Mouse (Mus musculus) brain, adult 2 months (tissue): ENCODE measurements at regions not wholly inside any gene's neighbourhood (a gene's known extent, or its start where the extent isn't known, plus 50 kb on each side); places are given as distances from the start of the nearest gene placed in this dataset.
A peak's percentile ranks its signal among the peaks of the same experiment; 100 is the strongest.

ENCODE experiments used
- DNase-seq: peaks from one replicate; pipeline ENCODE4 v3.0.0; 2011; ENCODE audit warnings: low read depth, low spot score

GRCm38 (mm10) chr10:83963232-83963760, 240.6 kb downstream of the 1500009L16Rik start:
- no peak for DNase-seq

DNA sequence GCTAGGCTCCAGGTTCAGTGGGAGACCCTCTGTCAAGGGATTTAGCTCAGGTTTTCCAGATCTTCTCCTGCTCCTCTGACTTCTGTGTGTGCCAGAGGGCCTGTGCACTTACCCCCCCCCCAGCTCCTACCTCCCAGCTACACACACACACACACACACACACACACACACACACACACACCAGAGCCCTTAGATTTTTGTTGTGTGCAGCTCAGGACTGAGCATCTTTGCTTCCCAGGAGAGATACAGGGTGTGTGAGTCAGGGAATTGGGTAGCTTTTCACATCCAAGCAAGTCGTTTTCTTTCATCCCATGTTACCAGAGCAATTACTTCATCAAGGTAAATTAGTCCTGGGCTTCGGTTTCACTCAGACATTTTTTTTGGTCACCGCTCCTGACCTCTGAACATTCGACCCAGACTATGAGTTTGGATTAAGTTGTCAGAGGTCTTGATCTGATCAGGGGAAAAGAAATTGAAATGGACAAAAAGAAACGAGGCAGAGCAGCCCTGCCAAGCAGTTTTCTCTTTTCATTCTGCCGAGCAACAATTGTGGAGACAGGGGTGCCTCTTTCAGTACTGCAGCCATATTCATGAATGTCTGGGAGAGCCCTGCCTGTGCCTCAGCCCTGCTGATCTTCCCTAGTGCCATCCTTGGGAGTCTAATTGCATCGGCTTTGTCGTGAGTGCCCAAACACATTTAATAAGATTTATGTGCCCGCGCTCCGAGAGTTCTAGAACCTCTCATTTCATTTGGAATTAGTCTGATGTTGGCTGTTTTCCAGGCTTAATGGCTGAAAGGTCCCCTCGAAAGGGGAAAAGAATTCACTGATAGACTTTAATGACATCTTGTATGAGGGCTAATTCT, 241.3 kb downstream of the 1500009L16Rik start:
- DNase-seq: no peak

- DNase-seq: no peak
Observed at GRCm38 (mm10) chr10:83964838-83965237, 242.2 kb downstream of the 1500009L16Rik start.

DNA sequence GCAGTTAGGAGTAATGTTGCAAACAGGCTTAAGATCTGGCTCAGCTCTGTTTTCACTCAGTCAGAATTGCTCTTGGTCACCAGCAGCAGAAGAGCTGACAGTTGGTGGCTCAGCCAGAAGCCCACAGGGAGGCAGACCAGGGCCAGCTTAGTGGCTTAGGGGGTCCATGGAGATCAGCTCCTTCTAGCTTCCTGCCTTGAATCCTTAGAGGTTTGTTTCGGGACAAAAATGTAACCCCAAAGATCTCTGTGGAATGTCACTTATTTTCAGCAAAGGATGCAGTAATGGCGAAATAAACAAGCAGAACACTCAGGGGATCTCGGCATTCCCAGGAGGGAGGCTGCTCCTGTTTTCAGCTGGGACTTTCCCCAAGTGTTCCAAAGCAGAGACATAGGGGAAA, 247.8 kb downstream of the 1500009L16Rik start:
- no peak for DNase-seq

- DNase-seq: no peak
Observed at GRCm38 (mm10) chr10:83974548-83974947, 251.9 kb downstream of the 1500009L16Rik start.

DNA sequence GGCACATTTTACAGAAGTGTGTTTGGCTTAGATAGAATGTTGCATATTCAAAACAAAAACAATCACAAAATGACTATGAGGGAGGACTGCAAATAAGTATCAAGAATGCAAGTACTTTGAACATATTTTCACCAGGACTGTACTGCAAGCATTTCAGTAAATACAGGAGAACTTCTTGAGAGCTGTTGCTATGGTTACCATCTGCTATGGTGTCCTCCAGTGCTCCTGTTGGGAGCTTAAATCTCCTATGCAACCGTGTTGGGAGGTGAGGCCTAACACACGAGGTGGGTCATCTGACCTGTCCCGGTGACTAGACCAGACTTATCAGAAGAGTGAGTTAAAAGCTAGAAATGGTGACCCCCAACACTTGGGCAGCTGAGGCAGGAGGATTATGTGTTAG, 253.9 kb downstream of the 1500009L16Rik start:
- DNase-seq: peak; percentile 76

- no peak for DNase-seq
Observed at GRCm38 (mm10) chr10:83979930-83980329, 257.3 kb downstream of the 1500009L16Rik start.

GRCm38 (mm10) chr10:83984697-83985415, 262.2 kb downstream of the 1500009L16Rik start:
- DNase-seq: peak; percentile 69

DNA sequence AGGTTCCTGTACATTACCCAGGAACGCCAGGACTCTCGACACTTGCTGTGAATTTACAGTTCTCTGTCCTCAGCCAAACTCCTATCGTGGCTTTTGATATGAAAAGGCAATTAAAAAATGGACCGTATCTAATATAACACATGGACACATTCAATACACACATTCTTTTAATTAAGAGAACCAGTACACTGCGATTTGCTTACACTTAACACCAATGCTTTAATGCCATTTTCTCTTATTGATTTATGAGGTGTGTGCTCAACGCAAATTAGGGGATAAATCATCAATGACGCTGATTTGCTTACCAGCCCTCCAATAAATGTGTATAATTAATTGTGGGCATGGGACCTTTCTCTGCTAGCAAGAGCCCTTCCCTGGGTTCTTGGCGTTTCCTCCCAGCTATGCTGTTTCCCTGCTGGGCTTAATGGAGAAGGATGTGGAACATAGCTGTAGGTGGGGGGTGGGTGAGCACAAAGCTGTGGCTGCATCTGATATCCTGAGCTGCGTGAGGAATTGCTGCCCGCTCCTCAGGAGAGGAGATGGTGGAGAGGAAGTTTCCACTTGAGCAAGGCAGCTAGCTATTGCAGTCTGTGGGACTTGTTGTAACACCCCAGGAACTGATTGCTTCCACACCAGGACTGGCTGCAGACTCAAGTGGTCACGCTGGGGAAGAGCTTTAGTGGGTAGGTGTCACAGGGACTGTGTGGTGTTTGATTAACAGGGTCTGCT, 270.1 kb downstream of the 1500009L16Rik start:
- peak; percentile 6 for DNase-seq

DNA sequence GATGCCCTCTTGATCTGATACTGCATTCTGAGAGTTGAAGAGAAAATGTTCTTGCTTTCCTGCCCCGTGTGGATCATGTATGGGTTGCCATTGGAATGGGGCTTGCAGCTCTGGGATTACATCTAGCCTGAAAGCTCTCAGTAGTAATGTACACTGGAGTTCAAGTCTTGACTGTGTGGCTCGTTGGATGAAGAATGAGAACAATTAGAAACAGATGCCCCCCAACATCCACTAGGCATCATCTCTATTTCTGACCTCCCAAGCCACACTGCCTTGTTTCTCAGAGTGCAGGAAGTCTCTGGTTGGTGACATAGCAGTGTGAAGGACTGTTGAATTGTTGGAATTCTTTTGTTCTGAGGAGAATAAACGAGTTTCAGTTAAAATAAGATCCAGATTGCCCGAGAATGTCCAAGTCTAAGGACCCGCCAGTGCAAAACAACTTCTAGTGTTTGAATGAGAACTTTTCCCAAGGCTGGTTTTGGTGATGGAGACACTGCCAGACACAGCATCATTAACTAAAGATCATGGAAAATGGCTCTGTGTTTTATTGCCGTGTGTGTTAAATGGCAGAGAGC, 272.4 kb downstream of the 1500009L16Rik start:
- DNase-seq: no peak

DNA sequence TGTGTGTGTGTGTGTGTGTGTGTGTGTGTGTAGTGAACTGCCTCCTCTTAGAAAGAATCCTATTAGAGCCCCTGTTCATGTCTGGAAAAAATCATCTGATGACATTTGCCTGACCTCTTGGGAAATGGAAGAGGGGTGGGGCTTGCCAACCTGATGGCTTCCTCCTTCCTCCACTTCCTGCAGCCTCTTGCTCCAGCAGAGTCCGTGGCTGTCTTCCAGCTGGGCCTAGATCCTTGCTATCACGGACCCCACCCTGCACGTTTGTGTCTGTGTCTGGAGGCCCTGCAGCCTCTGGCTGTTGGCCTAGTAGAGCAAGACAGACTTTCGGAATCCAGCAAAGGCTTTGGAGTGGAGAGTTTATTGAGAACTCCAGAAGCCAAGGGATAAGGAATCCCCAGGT, 273.2 kb downstream of the 1500009L16Rik start:
- DNase-seq: no peak

GRCm38 (mm10) chr10:83996489-83996888, 273.8 kb downstream of the 1500009L16Rik start:
- no peak for DNase-seq

GRCm38 (mm10) chr10:84000436-84001208, 278.0 kb downstream of the 1500009L16Rik start:
- no peak for DNase-seq

GRCm38 (mm10) chr10:84002744-84003143, 280.1 kb downstream of the 1500009L16Rik start:
- no peak for DNase-seq

GRCm38 (mm10) chr10:84003601-84004149, 281.0 kb downstream of the 1500009L16Rik start:
- no peak for DNase-seq

- DNase-seq: no peak
Observed at GRCm38 (mm10) chr10:84008923-84009322, 286.3 kb downstream of the 1500009L16Rik start.

DNA sequence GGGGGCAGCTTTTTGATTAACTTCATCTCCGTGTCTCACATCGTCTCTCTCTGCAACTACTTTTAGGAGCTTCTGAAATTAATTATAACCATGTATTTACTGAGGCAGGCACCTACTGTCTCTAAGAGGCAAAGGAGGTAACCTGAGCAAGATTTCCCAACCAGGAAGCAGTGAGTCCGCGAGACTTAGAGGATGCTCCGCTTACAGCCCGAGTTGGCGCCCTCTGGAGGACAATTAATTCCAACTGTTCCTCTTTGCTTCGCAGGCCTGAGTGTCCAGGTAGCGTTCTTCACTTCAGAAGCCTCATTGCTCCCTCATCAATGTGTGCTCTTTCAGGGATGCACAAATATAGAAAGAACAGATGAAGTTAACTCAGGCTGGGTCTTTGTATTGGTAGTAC, 296.7 kb downstream of the 1500009L16Rik start:
- DNase-seq: peak; percentile 87

- DNase-seq: peak; percentile 65
Observed at GRCm38 (mm10) chr10:84020023-84020620, 297.5 kb downstream of the 1500009L16Rik start.

DNA sequence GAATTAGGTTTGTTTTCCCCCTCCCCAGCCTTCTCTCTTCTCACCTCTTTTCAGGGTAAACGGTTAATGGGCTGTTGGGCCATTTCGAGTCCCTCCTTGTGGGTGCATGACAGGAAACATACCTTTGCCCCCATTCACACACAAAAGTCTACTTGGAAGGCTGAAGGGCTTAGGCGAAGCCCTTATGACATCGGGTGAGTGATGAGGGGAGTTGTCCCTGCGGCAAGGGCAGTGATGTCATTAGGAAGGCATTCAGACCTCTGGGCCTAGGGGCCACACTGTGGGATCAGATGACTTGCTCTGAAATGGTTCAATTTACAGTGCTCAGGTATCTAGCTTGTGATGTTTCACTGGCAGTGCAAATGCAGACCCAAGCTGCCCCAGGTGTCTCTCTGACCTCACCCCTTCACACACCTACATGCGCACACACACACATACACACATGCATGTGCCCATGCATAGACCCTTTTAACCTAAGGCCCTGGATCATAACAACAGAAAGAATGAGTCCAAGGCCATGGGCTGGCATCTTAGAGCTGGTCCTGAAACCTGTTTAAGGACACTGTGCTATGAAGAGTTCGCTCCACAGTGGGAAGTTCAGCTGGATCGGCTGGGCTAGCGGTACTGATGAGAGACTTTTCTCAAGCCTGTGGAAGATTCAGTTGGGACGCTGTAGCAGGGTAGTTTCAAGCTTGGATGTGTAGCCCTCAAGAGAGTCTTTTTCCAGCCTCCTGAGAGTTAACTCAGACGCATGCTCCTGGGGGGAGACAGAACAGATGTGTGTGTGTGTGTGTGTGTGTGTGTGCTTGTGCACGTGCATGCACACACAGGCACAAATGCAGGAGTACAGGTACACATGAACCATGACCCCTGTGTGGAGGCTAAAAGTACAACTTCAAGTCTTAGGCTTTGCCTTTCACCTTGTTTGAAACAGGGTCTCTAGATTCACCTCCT, 298.8 kb downstream of the 1500009L16Rik start:
- no peak for DNase-seq
